Mouse (Mus musculus) granulocyte monocyte progenitor cell, adult 5-6 weeks (primary cell): Measurements from ENCODE around the gene Speg. TPM values are rescaled to one million over a fixed set of nuclear protein-coding genes. Genes with fewer than 3 reads are reported as not detected.
A peak's percentile ranks its signal among the peaks of the same experiment; 100 is the strongest.

ENCODE experiments used
- ATAC-seq: replicated peaks from 2 replicates; pipeline ENCODE4 v1.8.0; 2016; ENCODE audit warnings: mild to moderate bottlenecking, moderate TSS enrichment, inconsistent platforms; ENCODE audit not compliant: poor library complexity, severe bottlenecking
- total RNA-seq, 2 experiments: library from RNA; stranded (forward) in 1 of 2; stranded (reverse) in 1 of 2; fragments of 200-712, 200-1000 nt in 1 of 2; fragments of >200 nt in 1 of 2; fragmentation: Nextera tagmentation in 1 of 2; gene quantifications; 2 replicates each; pipeline ENCODE4 v1.2.3; 2014 to 2017

Speg gene
- total RNA-seq, 2 experiments from 2014 or later = 0.05 TPM; not detected in 1

- ATAC-seq = 0 out of 2 replicates have a peak, but pooled peaks have one; percentile 36
These were observed 50.8 kb downstream of the Speg start for GRCm38 (mm10) chr1:75425796-75426471.

- peak; percentile 88 for ATAC-seq
These were observed 60.6 kb downstream of the Speg start, which contains the start of gene Gmppa for GRCm38 (mm10) chr1:75435475-75436328. Gene Gmppa (plus strand): TSS chr1:75435930.

- no peak for ATAC-seq
These were observed 63.7 kb downstream of the Speg start for GRCm38 (mm10) chr1:75438782-75439181.

- no peak for ATAC-seq
These were observed 65.6 kb downstream of the Speg start for GRCm38 (mm10) chr1:75440661-75441060.

GRCm38 (mm10) chr1:75441471-75441996 is 66.4 kb downstream of the Speg start:
- no peak for ATAC-seq

GRCm38 (mm10) chr1:75442171-75442570 is 67.1 kb downstream of the Speg start:
- no peak for ATAC-seq

GRCm38 (mm10) chr1:75442811-75443210 is 67.7 kb downstream of the Speg start:
- no peak for ATAC-seq

- ATAC-seq = no peak
These were observed 68.3 kb downstream of the Speg start for GRCm38 (mm10) chr1:75443247-75444024.

GRCm38 (mm10) chr1:75444208-75444607 is 69.1 kb downstream of the Speg start:
- no peak for ATAC-seq

- no peak for ATAC-seq
These were observed 70.1 kb downstream of the Speg start for GRCm38 (mm10) chr1:75445141-75445701.

- ATAC-seq = peak; percentile 57
These were observed 70.9 kb downstream of the Speg start for GRCm38 (mm10) chr1:75445751-75446611.

GRCm38 (mm10) chr1:75446656-75447055 is 71.6 kb downstream of the Speg start:
- ATAC-seq = no peak

GRCm38 (mm10) chr1:75447265-75448051 is 72.4 kb downstream of the Speg start:
- no peak for ATAC-seq

- ATAC-seq = no peak
These were observed 72.9 kb downstream of the Speg start for GRCm38 (mm10) chr1:75448052-75448431.

- no peak for ATAC-seq
These were observed 73.8 kb downstream of the Speg start for GRCm38 (mm10) chr1:75448937-75449336.

- peak; percentile 70 for ATAC-seq
These were observed 74.5 kb downstream of the Speg start for GRCm38 (mm10) chr1:75449377-75450135.

- ATAC-seq = peak; percentile 26
These were observed 75.4 kb downstream of the Speg start, which contains the start of gene Asic4 for GRCm38 (mm10) chr1:75450314-75451005. Gene Asic4 (plus strand): TSS chr1:75450436.
